18 mouse cellular contexts compared by ENCODE assay signal in the genomic region with DNA sequence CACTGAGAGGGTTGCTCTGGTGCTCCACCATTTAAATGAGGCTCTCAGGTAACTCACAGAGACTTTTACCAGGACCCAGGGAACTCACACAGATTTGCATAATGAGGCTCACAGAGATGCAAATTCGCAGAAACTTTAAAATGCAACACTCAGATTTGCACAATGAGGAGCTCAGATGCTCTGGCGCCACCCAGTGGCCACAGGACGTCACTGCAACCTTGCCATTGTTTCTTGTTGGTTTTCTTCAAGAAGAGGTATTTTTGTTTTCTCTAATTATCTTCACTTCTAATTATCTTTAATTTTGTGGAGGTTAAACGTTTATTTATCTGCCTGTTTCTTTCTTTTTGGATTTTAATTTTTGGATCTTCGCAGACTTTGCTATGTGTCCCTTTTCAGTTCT. TPM values are rescaled to one million over a fixed set of nuclear protein-coding genes. Genes with fewer than 3 reads are reported as not detected.
"Had no signal": no experiment of that assay in that cellular context is flagged by ENCODE, and none has a peak within 500 bp of the region (broad histone marks: within the 10 kb centered on the region; RNA-seq: fewer than 3 reads in every experiment).

No protein-coding gene starts in this region.

RNA-seq across cellular contexts. Expression of gene Gm21860, which starts 34.1 kb away (rescaled TPM):
- total RNA-seq: megakaryocyte, adult 5-6 weeks; megakaryocyte-erythroid progenitor cell, adult 5-6 weeks; neutrophil, adult 5-6 weeks had no signal
- polyA plus RNA-seq: liver, embryonic 15.5 days; liver, postnatal 0 days; lung, embryonic 14.5 days; lung, embryonic 16.5 days; midbrain, embryonic 10.5 days; midbrain, embryonic 12.5 days; midbrain, embryonic 14.5 days; midbrain, embryonic 16.5 days; myocyte; neural tube, embryonic 12.5 days; neural tube, embryonic 14.5 days; spleen, adult 2 months; stomach, embryonic 14.5 days; stomach, embryonic 16.5 days; thymus, adult 2 months had no signal
